Mouse (Mus musculus) ES-Bruce4 (cell line): Measurements from ENCODE around the gene Hras. TPM values are rescaled to one million over a fixed set of nuclear protein-coding genes. Genes with fewer than 3 reads are reported as not detected.

Source experiments
- H3K27ac ChIP-seq: 2 replicates; pipeline ENCODE4 v1.5.1; 2012; ENCODE audit warnings: low read length, inconsistent platforms; ENCODE audit not compliant: insufficient read depth
- H3K27me3 ChIP-seq: 2 replicates; pipeline ENCODE4 v1.6.1; 2012; ENCODE audit warnings: mild to moderate bottlenecking, low read length, inconsistent platforms; ENCODE audit not compliant: control insufficient read depth, poor library complexity, insufficient read depth, severe bottlenecking
- H3K36me3 ChIP-seq: 2 replicates; pipeline ENCODE4 v1.6.1; 2012; ENCODE audit warnings: inconsistent platforms, mild to moderate bottlenecking, low read length, moderate library complexity; ENCODE audit not compliant: control insufficient read depth, poor library complexity, insufficient read depth, severe bottlenecking
- H3K4me1 ChIP-seq: one replicate; pipeline ENCODE4 v1.8.1; 2011; ENCODE audit warnings: low read length; ENCODE audit not compliant: control insufficient read depth, insufficient read depth
- H3K4me3 ChIP-seq: 2 replicates; pipeline ENCODE4 v1.5.1; 2011; ENCODE audit warnings: low read depth, mild to moderate bottlenecking, low read length
- H3K9ac ChIP-seq: 2 replicates; pipeline ENCODE4 v1.6.1; 2012; ENCODE audit warnings: low read depth, mild to moderate bottlenecking, inconsistent platforms; ENCODE audit not compliant: poor library complexity, severe bottlenecking
- H3K9me3 ChIP-seq: replicated peaks from 2 replicates; pipeline ENCODE4 v1.6.1; 2012; ENCODE audit warnings: mild to moderate bottlenecking, low read length, inconsistent platforms; ENCODE audit not compliant: control insufficient read depth, poor library complexity, insufficient read depth, severe bottlenecking
- CTCF ChIP-seq: IDR thresholded peaks from one replicate; pipeline ENCODE4 v1.8.1; 2011; ENCODE audit warnings: low read depth, low read length
- EP300 ChIP-seq: IDR thresholded peaks from 2 replicates; pipeline ENCODE4 v1.6.1; 2011; ENCODE audit warnings: low read depth, low read length; ENCODE audit not compliant: insufficient read depth
- POLR2A ChIP-seq: IDR thresholded peaks from one replicate; pipeline ENCODE4 v1.8.1; 2011; ENCODE audit warnings: low read length; ENCODE audit not compliant: insufficient read depth
- polyA plus RNA-seq: library from polyadenylated mRNA; stranded (reverse); fragments of >200 nt; gene quantifications from 2 replicates; pipeline ENCODE4 v1.2.4, GENCODE M21; 2011; ENCODE audit warnings: low read depth; ENCODE audit not compliant: missing spikeins, insufficient read depth, insufficient read length

Gene Hras
- polyA plus RNA-seq, 1 experiment = 50.5 TPM

DNA sequence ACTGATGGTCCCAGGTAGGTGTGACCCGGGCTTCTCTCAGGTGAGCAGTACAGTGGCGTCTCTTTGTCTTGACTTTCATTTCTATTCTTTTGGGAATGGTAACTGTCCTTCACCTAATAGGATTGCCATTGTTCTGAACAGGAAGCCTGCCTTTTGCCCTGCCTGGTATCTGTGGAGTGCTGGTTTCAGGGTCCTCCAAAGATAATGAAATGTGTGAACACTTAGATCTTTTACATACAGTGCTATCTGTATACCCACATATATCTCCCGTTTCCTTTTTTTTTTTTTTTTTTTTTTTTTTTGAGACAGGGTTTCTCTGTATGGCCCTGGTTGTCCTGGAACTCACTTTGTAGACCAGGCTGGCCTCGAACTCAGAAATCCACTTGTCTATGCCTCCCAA is 52.5 kb downstream of the Hras start:
- Histone ChIP-seq H3K4me3 (no peak overlapping the region), H3K36me3 (peaks cover 15% of the 10 kb centered on the region), H3K9me3 (no peaks in the 10 kb centered on the region), H3K27ac (no peak overlapping the region), H3K27me3 (no peaks in the 10 kb centered on the region), H3K4me1 (no peaks in the 10 kb centered on the region), H3K9ac (no peak overlapping the region)
- TF ChIP-seq CTCF = no peak
- TF ChIP-seq POLR2A = no peak
- no peak for TF ChIP-seq EP300

Other genes with a start within 250 kb of the Hras start
- 1.8 and 3.9 TPM in 2 replicates for gene Ifitm5, start 243.7 kb downstream of the Hras start, polyA plus RNA-seq
- gene Gm45717, start 238.1 kb downstream of the Hras start, polyA plus RNA-seq = 3.1 TPM in 1 of 2 replicates, not detected in the other
- 720 and 786 TPM in 2 replicates for gene Ifitm2, start 238.0 kb downstream of the Hras start, polyA plus RNA-seq
- 501 and 504 TPM in 2 replicates for gene Ifitm1, start 226.8 kb downstream of the Hras start, polyA plus RNA-seq
- 410 and 433 TPM in 2 replicates for gene Ifitm3, start 183.2 kb downstream of the Hras start, polyA plus RNA-seq
- not detected in 2 replicates for gene Ifitm6, start 176.1 kb downstream of the Hras start, polyA plus RNA-seq
- not detected in 2 replicates for gene Gm17387, start 164.9 kb downstream of the Hras start, polyA plus RNA-seq
- 18.3 and 22.2 TPM in 2 replicates for gene B4galnt4, start 132.9 kb downstream of the Hras start, polyA plus RNA-seq
- 19.6 and 22.0 TPM in 2 replicates for gene Pkp3, start 115.8 kb downstream of the Hras start, polyA plus RNA-seq
- gene Sigirr, start 93.4 kb downstream of the Hras start, polyA plus RNA-seq = 15.4 and 23.2 TPM in 2 replicates
- 19.1 and 22.1 TPM in 2 replicates for gene Ano9, start 76.2 kb downstream of the Hras start, polyA plus RNA-seq
- 42.5 and 55.3 TPM in 2 replicates for gene Ptdss2, start 71.6 kb downstream of the Hras start, polyA plus RNA-seq
- gene Rnh1, start 21.1 kb downstream of the Hras start, polyA plus RNA-seq = 44.8 and 48.5 TPM in 2 replicates
- gene Lrrc56, start 152 bp upstream of the Hras start, polyA plus RNA-seq = 3.3 and 3.4 TPM in 2 replicates
- gene Lmntd2, start 20.1 kb upstream of the Hras start, polyA plus RNA-seq = 5.9 and 6.6 TPM in 2 replicates
- gene Rassf7, start 21.9 kb upstream of the Hras start, polyA plus RNA-seq = 29.6 and 36.3 TPM in 2 replicates
- 99.5 and 99.9 TPM in 2 replicates for gene Phrf1, start 34.8 kb upstream of the Hras start, polyA plus RNA-seq
- gene Irf7, start 72.5 kb upstream of the Hras start, polyA plus RNA-seq = 0.57 TPM in 1 of 2 replicates, not detected in the other
- gene Cdhr5, start 82.8 kb upstream of the Hras start, polyA plus RNA-seq = not detected in 2 replicates
- 7.4 and 8.5 TPM in 2 replicates for gene Sct, start 85.1 kb upstream of the Hras start, polyA plus RNA-seq
- gene Drd4, start 98.0 kb upstream of the Hras start, polyA plus RNA-seq = 0.21 and 0.65 TPM in 2 replicates
- 79.2 and 79.4 TPM in 2 replicates for gene Deaf1, start 133.7 kb upstream of the Hras start, polyA plus RNA-seq
- 7.0 and 8.2 TPM in 2 replicates for gene Tmem80, start 133.7 kb upstream of the Hras start, polyA plus RNA-seq
- 39.8 and 46.0 TPM in 2 replicates for gene Eps8l2, start 144.9 kb upstream of the Hras start, polyA plus RNA-seq
- gene Taldo1, start 198.2 kb upstream of the Hras start, polyA plus RNA-seq = 210 and 226 TPM in 2 replicates
- 36.7 and 45.4 TPM in 2 replicates for gene Gatd1, start 220.1 kb upstream of the Hras start, polyA plus RNA-seq
- 1.3 and 2.2 TPM in 2 replicates for gene Cend1, start 235.5 kb upstream of the Hras start, polyA plus RNA-seq
- 16.3 and 19.9 TPM in 2 replicates for gene Slc25a22, start 243.9 kb upstream of the Hras start, polyA plus RNA-seq